Mouse (Mus musculus): ENCODE data around the gene Adamts2.

GRCm38 (mm10) chr11:50720421-50720820, 118.5 kb downstream of the Adamts2 start:
- TF ChIP-seq POLR2A (IDR thresholded peaks at IDR 0.05; ENCODE audit: control insufficient read depth, low read depth, low read length) (no peak), CTCF (IDR thresholded peaks at IDR 0.05; ENCODE audit: control insufficient read depth, insufficient read depth, insufficient replicate concordance, low read depth, low read length) (no peak)
